Mouse (Mus musculus): ENCODE measurements around the gene Vps72. TPM values are rescaled to one million over a fixed set of nuclear protein-coding genes. Genes with fewer than 3 reads are reported as not detected.

Gene Vps72
- polyA plus RNA-seq, 1 experiment from 2014 or later, result 39.2 TPM

Small RNAs within 50 kb of the gene (microRNA-seq; reads per million reads assigned to microRNA genes)
- not detected for gene Mir8099-1

Other genes with a start within 250 kb of the Vps72 start
- 201 and 214 TPM in 2 replicates for gene Psmb4, start 224.1 kb upstream of the Vps72 start, polyA plus RNA-seq (2015; fragmentation: Nextera tagmentation; extraction: Ambion mirVana)
- 58.0 and 65.2 TPM in 2 replicates for gene Selenbp1, start 178.0 kb upstream of the Vps72 start, polyA plus RNA-seq (2015; fragmentation: Nextera tagmentation; extraction: Ambion mirVana)
- 0.96 and 1.8 TPM in 2 replicates for gene Rfx5, start 156.9 kb upstream of the Vps72 start, polyA plus RNA-seq (2015; fragmentation: Nextera tagmentation; extraction: Ambion mirVana)
- gene Pi4kb, start 136.3 kb upstream of the Vps72 start, polyA plus RNA-seq (2015; fragmentation: Nextera tagmentation; extraction: Ambion mirVana), result 11.6 and 12.4 TPM in 2 replicates
- 5.8 and 8.2 TPM in 2 replicates for gene Zfp687, start 95.6 kb upstream of the Vps72 start, polyA plus RNA-seq (2015; fragmentation: Nextera tagmentation; extraction: Ambion mirVana)
- 202 and 204 TPM in 2 replicates for gene Psmd4, start 68.4 kb upstream of the Vps72 start, polyA plus RNA-seq (2015; fragmentation: Nextera tagmentation; extraction: Ambion mirVana)
- 9.6 and 10.3 TPM in 2 replicates for gene Pip5k1a, start 4.1 kb upstream of the Vps72 start, polyA plus RNA-seq (2015; fragmentation: Nextera tagmentation; extraction: Ambion mirVana)
- 0.17 and 0.67 TPM in 2 replicates for gene Tmod4, start 13.5 kb downstream of the Vps72 start, polyA plus RNA-seq (2015; fragmentation: Nextera tagmentation; extraction: Ambion mirVana)
- gene Scnm1, start 23.0 kb downstream of the Vps72 start, polyA plus RNA-seq (2015; fragmentation: Nextera tagmentation; extraction: Ambion mirVana), result 33.4 and 33.5 TPM in 2 replicates
- gene Lysmd1, start 23.1 kb downstream of the Vps72 start, polyA plus RNA-seq (2015; fragmentation: Nextera tagmentation; extraction: Ambion mirVana), result 7.3 and 7.5 TPM in 2 replicates
- gene Tnfaip8l2, start 31.3 kb downstream of the Vps72 start, polyA plus RNA-seq (2015; fragmentation: Nextera tagmentation; extraction: Ambion mirVana), result 5.7 and 6.0 TPM in 2 replicates
- 0.35 and 0.36 TPM in 2 replicates for gene Sema6c, start 49.4 kb downstream of the Vps72 start, polyA plus RNA-seq (2015; fragmentation: Nextera tagmentation; extraction: Ambion mirVana)
- gene Gabpb2, start 106.9 kb downstream of the Vps72 start, polyA plus RNA-seq (2015; fragmentation: Nextera tagmentation; extraction: Ambion mirVana), result 6.9 and 7.7 TPM in 2 replicates
- 43.9 and 50.1 TPM in 2 replicates for gene Cdc42se1, start 117.7 kb downstream of the Vps72 start, polyA plus RNA-seq (2015; fragmentation: Nextera tagmentation; extraction: Ambion mirVana)
- 2.8 and 3.5 TPM in 2 replicates for gene Mllt11, start 121.1 kb downstream of the Vps72 start, polyA plus RNA-seq (2015; fragmentation: Nextera tagmentation; extraction: Ambion mirVana)
- gene Gm128, start 130.6 kb downstream of the Vps72 start, polyA plus RNA-seq (2015; fragmentation: Nextera tagmentation; extraction: Ambion mirVana), result 0.16 and 0.21 TPM in 2 replicates
- gene Bnipl, start 140.2 kb downstream of the Vps72 start, polyA plus RNA-seq (2015; fragmentation: Nextera tagmentation; extraction: Ambion mirVana), result not detected in 2 replicates
- gene Mindy1, start 170.3 kb downstream of the Vps72 start, polyA plus RNA-seq (2015; fragmentation: Nextera tagmentation; extraction: Ambion mirVana), result 17.0 and 18.6 TPM in 2 replicates
- gene Prune1, start 171.1 kb downstream of the Vps72 start, polyA plus RNA-seq (2015; fragmentation: Nextera tagmentation; extraction: Ambion mirVana), result 8.6 and 11.0 TPM in 2 replicates
- 3.0 and 3.1 TPM in 2 replicates for gene Anxa9, start 196.2 kb downstream of the Vps72 start, polyA plus RNA-seq (2015; fragmentation: Nextera tagmentation; extraction: Ambion mirVana)
- 113 and 125 TPM in 2 replicates for gene Cers2, start 203.8 kb downstream of the Vps72 start, polyA plus RNA-seq (2015; fragmentation: Nextera tagmentation; extraction: Ambion mirVana)
- 15.9 and 20.0 TPM in 2 replicates for gene Setdb1, start 246.2 kb downstream of the Vps72 start, polyA plus RNA-seq (2015; fragmentation: Nextera tagmentation; extraction: Ambion mirVana)

Measured in liver, embryonic 13.5 days (tissue).